Mouse (Mus musculus) megakaryocyte, embryonic 14.5 days (primary cell): Measurements from ENCODE around the gene Rcsd1. TPM values are rescaled to one million over a fixed set of nuclear protein-coding genes. Genes with fewer than 3 reads are reported as not detected.

Experiments used
- H3K27me3 ChIP-seq: replicated peaks from 2 replicates; pipeline ENCODE3; 2012; ENCODE audit warnings: inconsistent platforms
- H3K36me3 ChIP-seq: replicated peaks from 2 replicates; pipeline ENCODE3; 2012; ENCODE audit warnings: low read length, inconsistent platforms, mixed read lengths
- H3K4me1 ChIP-seq: 2 replicates; pipeline ENCODE4 v1.6.1; 2012; ENCODE audit warnings: inconsistent platforms
- H3K4me3 ChIP-seq: replicated peaks from 2 replicates; pipeline ENCODE3; 2012; ENCODE audit warnings: moderate library complexity, mild to moderate bottlenecking, inconsistent platforms
- H3K9me3 ChIP-seq: 2 replicates; pipeline ENCODE4 v1.6.1; 2012; ENCODE audit warnings: inconsistent platforms
- FLI1 ChIP-seq: IDR thresholded peaks from 2 replicates; pipeline ENCODE4 v1.6.1; 2012; ENCODE audit warnings: low read length, inconsistent platforms, mixed read lengths
- GATA1 ChIP-seq: IDR thresholded peaks from 3 replicates; pipeline ENCODE4 v1.6.1; 2012; ENCODE audit warnings: mixed read lengths, low read length, inconsistent platforms, borderline replicate concordance
- polyA plus RNA-seq: library from polyadenylated mRNA; stranded (reverse); fragments of >175 nt; gene quantifications from 2 replicates; pipeline ENCODE4 v1.2.3, GENCODE M21; 2012; ENCODE audit warnings: low replicate concordance; ENCODE audit not compliant: insufficient read depth

The Rcsd1 gene
- polyA plus RNA-seq, 1 experiment: 11.0 TPM

DNA sequence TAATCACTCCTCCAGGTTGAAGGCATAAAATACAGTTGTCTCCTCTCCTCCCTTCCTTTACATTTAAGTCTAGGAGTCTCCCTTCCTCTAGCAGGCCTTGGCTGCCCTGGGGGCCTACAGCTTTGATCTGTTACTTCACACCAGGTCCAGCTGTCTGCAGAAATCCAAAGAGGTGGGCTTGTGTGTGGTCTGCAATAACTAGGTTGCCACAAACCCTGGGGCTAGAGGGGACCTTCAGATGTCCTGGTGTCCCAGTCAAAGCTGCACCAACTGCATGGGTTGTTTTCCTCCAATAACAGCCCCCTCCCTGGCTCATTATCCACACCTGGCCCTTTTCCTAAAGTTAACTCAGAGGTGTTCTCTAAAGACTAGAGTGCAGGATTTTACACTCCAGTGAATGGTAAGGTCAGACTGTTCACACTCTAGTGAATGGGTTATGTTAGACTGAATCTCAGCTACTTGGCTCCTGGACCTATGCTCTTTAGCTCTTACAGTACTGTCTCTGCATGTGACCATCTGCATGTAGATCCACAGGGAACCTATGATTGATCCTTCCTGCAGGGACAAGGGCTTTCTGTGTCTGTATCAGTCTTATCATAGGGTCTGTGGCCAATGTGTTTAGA is 14.1 kb downstream of the Rcsd1 start:
- Histone ChIP-seq H3K4me3 (no peak overlapping the region), H3K9me3 (no peaks in the 10 kb centered on the region), H3K27me3 (peaks cover 24% of the 10 kb centered on the region), H3K36me3 (no peaks in the 10 kb centered on the region), H3K4me1 (peaks cover 76% of the 10 kb centered on the region)
- TF ChIP-seq FLI1: no peak
- TF ChIP-seq GATA1: no peak

DNA sequence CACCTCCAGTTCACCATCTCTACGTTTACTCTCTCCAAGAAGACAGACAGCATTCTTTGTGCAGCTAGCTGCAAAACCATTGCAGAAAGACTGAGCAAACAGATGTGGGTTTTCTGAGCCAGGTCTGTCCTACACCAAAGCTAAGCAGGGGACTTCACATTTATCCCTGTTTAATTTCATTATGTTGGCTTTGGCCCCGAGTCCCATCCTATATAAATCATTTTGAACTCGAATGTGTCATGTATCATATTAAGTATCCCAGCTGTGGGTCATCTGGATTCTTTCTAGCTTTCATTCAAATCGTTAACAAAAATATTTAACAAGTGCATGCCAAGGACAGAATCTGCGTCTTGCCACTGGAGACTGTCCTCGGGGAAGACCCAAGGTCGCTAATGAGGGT is 15.7 kb downstream of the Rcsd1 start:
- Histone ChIP-seq H3K9me3 (no peaks in the 10 kb centered on the region), H3K27me3 (peaks cover 20% of the 10 kb centered on the region), H3K36me3 (no peaks in the 10 kb centered on the region), H3K4me1 (peaks cover 85% of the 10 kb centered on the region), H3K4me3 (no peak overlapping the region)
- TF ChIP-seq FLI1: no peak
- no peak for TF ChIP-seq GATA1

DNA sequence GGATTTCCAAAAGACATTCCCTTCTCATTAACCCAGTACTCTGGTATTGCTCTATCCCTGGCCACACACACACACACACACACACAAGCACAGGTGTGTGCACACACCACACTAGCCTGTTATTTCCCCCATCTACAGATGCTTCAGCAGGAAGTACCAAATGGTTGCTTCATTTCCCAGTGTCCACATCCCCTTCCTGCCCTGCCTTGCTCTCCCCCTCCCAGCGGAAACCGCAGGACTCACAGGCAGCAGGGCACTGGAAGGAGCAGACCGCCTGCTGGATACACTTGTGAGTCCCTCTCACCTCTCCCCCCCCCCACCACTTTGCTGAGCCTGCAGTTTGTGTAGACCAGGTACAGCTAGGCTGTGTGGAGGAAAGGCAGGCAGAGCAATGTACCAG is 18.0 kb downstream of the Rcsd1 start:
- Histone ChIP-seq H3K27me3 (peaks cover 16% of the 10 kb centered on the region), H3K36me3 (no peaks in the 10 kb centered on the region), H3K4me1 (peaks cover 87% of the 10 kb centered on the region), H3K9me3 (no peaks in the 10 kb centered on the region), H3K4me3 (peak overlapping the region; percentile 79)
- peak; percentile 59 for TF ChIP-seq FLI1
- no peak for TF ChIP-seq GATA1

DNA sequence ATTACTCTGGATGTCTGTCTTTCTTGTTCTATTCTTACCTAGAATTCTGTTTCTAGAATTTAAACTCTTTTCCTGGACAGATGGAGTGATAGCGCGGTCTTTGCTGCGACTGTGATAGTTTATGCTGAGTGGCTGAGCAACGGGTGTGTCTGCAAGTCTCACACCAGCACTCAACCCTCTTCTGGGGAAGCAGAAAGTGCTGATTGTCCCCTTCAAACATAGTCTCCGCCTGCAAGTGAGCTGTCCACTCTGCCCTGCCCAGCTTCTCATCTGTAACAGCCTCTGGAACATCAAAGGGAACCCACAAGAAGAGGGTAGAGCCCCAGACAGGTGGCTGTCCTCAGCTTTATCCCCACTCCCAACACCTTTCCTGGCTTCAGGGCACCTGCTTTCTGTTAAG is 19.7 kb downstream of the Rcsd1 start:
- Histone ChIP-seq H3K4me1 (peaks cover 79% of the 10 kb centered on the region), H3K9me3 (no peaks in the 10 kb centered on the region), H3K36me3 (no peaks in the 10 kb centered on the region), H3K27me3 (peaks cover 22% of the 10 kb centered on the region), H3K4me3 (no peak overlapping the region)
- TF ChIP-seq FLI1 (no peak), GATA1 (no peak)

DNA sequence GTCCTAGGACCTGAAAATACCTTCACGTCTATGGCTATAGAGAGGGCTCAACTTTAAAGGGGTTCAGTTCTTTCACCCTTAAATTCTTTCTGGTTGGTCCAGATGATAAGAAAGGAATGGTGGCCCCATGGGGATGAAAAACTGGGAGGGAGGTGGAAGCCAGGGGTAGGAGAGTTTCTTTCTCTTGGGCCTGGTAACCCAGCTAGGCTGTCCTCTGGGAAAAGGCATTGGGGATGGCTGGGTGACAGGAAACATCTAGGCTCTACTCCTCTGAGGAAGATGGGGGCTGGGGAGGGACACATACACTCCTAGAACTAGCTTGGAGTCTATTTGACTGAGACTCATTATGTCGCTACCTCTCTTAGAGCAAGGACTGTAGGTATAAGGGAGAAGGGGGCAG is 21.7 kb downstream of the Rcsd1 start:
- TF ChIP-seq FLI1: no peak
- no peak for TF ChIP-seq GATA1
- H3K27me3 ChIP-seq: peaks cover 17% of the 10 kb centered on the region
- no peak overlapping the region for H3K4me3 ChIP-seq
- peaks cover 73% of the 10 kb centered on the region for H3K4me1 ChIP-seq
- H3K36me3 ChIP-seq: no peaks in the 10 kb centered on the region
- H3K9me3 ChIP-seq: no peaks in the 10 kb centered on the region

DNA sequence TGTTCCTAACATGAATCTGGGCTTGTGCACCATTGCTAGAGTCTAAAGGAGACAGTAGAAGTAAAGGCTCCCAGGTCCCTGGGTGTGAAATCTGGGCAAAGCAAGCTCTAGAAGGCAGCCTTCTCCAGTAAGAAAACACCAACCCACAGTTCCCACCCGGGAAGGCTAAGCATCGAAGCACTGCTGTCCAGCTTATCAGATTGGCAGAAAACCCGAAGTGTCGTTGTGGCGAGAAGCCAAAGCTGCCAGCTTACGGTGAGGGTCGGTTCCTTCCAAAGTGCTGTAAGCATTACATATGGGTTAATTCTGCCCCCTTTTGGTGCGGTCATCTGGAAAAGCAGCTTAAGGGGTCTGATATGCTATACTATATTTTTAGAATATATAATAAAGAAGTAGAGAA is 22.6 kb downstream of the Rcsd1 start:
- no peak for TF ChIP-seq FLI1
- no peak for TF ChIP-seq GATA1
- Histone ChIP-seq H3K4me1 (peaks cover 73% of the 10 kb centered on the region), H3K36me3 (no peaks in the 10 kb centered on the region), H3K9me3 (no peaks in the 10 kb centered on the region), H3K27me3 (peaks cover 17% of the 10 kb centered on the region), H3K4me3 (no peak overlapping the region)

DNA sequence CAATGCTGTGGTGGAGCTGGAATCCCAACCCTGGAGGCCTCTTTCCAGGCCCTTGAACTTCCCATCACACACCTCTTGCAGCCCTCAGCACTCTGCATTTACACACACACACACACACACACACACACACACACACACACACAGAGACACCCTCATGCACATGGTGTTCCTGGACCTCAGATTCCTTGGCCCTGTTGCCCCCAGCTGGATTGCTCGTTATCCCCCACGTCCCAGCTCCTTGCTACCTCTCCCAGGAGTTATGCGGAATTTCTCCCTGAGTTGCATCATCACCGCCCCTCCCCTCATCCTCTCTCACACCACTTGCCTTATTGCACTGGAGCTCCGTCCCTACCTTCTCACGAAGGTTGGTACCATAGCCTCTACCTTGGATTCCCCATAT is 23.2 kb downstream of the Rcsd1 start:
- Histone ChIP-seq H3K4me1 (peaks cover 67% of the 10 kb centered on the region), H3K27me3 (peaks cover 17% of the 10 kb centered on the region), H3K9me3 (no peaks in the 10 kb centered on the region), H3K36me3 (no peaks in the 10 kb centered on the region), H3K4me3 (no peak overlapping the region)
- no peak for TF ChIP-seq GATA1
- no peak for TF ChIP-seq FLI1

DNA sequence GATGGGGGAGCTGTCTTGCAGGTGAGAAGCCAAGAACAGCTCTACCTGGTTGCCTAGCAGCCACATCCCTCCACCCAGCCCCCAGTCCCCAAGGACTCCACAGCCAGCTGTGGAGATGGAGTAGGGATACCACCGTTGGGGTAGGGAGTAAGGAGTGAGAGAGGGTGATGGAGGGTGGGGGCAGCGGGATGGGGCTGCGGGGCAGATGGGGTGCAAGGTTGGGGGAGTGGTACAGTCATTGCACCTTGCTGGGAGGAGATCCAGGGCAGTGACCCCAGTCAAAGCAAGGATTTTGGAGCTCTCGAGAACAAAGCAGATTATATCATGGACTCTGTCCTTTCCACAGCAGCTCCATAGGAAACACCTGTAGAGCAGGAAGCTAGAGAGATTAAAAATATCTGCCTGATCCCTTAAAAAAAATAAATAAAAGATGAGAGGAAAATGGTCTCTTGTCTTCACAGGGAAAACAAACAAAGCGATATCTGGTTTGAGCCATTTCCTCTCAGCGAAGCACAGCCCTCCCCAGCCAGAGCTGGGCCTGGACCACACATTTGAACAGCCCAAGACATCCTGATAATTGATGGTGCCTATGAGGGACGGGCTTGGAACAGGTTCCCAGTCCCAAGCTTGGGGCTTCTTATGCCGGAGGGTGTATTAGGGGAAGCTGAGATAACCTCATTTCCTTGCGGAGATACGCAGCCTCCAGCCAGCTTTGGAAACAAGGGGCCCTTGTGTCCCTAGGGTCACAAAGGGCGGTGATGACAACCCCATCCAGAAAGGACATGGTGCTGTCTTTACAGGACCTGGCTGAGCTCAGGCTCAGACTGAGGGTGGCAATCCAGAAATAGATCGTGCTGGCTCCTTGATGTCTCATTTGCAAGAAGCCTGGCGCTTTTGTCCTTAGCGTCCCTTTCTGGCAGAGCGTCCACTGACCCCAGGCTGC is 25.0 kb downstream of the Rcsd1 start:
- peaks cover 14% of the 10 kb centered on the region for H3K27me3 ChIP-seq
- no peaks in the 10 kb centered on the region for H3K36me3 ChIP-seq

DNA sequence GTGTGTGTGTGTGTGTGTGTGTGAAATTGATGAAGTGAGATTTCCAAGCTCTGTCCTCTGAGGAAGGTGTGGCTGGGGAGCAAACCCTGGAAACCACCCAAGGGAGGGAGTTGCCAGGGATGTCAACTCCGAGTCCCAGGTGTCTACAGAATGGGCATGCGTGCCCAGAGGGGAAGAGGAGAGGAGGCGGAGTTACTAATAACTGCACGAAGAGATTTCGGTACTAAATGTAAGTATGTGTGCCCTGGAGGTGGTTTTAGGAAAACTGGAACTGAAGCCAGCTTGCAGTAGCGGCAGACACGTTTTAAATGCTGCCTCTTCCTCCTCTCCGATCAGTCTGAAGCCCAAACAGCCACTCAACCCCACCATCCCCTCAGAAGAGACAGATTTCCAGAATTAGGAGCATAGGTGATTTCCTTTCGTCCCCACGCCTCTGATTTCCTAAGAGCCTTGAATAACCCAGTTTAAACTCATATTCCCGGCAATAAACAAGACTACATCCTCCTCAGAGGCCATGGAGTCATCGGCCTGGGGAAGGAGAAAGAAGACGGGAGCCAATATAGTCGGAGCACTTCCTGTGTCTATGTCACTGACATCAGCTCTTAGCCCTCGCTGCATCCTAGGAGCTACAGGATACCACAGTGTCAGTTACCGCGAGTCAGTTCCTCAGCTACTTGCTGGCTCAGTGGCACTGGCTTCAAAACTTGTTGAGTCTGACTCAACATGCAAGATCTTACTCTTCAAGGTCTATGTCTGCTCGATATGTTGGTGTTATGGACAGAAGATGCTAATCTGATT is 27.3 kb downstream of the Rcsd1 start:
- Histone ChIP-seq H3K4me1 (peaks cover 51% of the 10 kb centered on the region), H3K4me3 (no peak overlapping the region), H3K36me3 (no peaks in the 10 kb centered on the region), H3K27me3 (peaks cover 18% of the 10 kb centered on the region), H3K9me3 (no peaks in the 10 kb centered on the region)
- TF ChIP-seq GATA1: no peak

More for the DNA sequence above, 25.0 kb downstream of the Rcsd1 start:
- Histone ChIP-seq H3K4me1 (peaks cover 66% of the 10 kb centered on the region), H3K9me3 (no peaks in the 10 kb centered on the region), H3K4me3 (no peak overlapping the region)
- TF ChIP-seq FLI1 (no peak), GATA1 (no peak)
